Mouse (Mus musculus): ENCODE results near the gene Efcab12. TPM values are rescaled to one million over a fixed set of nuclear protein-coding genes. Genes with fewer than 3 reads are reported as not detected.
"Not testable (repeated sequence)": the region's sequence is repeated elsewhere in the genome, so short reads cannot be mapped to it uniquely, and the experiment has no call there.

The Efcab12 gene
- polyA plus RNA-seq, 1 experiment from 2014 or later = 2.3 TPM

DNA sequence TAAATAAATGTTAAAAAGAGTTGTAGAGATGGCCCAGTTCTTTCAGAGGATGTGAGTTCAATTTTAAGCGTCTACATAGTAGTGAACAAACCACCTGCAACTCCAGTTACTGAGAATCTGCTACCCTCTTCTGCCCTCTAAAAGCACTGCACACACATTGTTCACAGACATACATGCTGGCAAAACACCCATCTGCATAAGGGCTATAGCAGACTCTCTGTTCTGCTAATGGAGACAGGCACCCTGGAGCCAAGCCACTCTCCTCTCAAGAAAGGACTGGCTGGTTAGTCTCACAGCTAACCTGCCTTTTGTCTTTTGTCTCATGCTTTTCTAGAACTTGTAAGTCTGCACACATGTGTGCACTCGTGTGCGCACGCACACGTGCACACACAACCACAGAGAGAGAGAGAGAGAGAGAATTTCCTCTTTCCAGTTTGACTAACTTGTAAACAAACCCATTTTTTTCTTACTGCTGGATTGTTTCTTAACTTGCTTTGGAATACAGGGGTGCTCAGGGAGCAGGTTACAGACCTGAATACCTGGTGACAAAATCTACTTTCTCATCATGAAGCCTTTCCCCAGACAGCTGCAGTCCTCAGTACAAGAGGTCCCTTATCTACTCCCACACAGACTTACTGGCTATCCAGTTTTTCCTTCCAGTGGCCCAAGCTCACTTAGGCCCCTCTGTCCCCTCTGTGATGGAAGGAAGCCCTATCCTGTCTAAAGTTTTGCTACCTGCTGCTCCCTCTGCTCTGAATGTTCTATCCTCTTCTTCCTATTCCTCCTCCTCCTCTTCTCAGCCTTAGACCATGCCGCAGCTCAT, 7.2 kb downstream of the Efcab12 start:
- Histone ChIP-seq H3K36me3 (peaks cover 3% of the 10 kb centered on the region; the same call in 1 of the 2 replicates), H3K9me3 (no peaks in the 10 kb centered on the region), H3K4me3 (no peak overlapping the region), H3K27ac (no peak overlapping the region), H3K4me1 (replicated peaks) (no peaks in the 10 kb centered on the region), H3K27me3 (ENCODE audit: insufficient read depth, poor library complexity, severe bottlenecking) (no peaks in the 10 kb centered on the region)
- 87% methylated on average over 6 of the region's 6 CpGs for WGBS
- no peak for DNase-seq (ENCODE audit: low spot score)

DNA sequence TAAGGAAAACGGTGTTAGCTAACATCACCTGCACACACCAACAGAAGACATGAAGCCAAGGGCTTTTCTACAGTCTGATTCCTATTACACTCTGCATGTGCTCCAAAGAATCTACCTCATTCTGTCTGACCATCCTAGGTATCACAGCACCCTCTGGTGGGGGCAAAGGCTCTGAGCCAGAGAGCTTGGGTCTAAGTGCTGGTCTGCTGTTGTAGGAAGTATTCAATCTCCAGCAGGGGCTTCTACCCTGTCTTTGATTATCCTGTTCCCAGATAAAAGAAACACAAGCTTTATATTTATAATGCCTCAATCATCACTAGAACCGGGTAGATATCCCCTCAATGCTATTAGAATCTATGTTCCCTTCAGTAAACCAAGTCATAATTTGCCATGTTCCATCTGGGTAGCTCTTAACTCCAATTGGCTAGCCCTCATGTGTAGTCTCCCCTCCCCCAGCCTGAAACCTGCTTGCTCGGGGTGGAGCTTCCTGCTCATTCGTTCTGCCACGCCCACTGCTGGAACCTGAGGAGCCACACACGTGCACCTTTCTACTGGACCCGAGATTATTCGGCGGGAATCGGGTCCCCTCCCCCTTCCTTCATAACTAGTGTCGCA, 14.3 kb downstream of the Efcab12 start:
- not testable (repeated sequence) for H3K27me3 ChIP-seq (ENCODE audit: insufficient read depth, poor library complexity, severe bottlenecking); H3K9me3 ChIP-seq; H3K4me1 ChIP-seq (replicated peaks); H3K36me3 ChIP-seq
- 2% methylated on average over 5 of the region's 11 CpGs for WGBS
- H3K27ac ChIP-seq = peak overlapping the region; percentile 73
- peak; percentile 84 for DNase-seq (ENCODE audit: low spot score)
- peak overlapping the region; percentile 37 for H3K4me3 ChIP-seq

DNA sequence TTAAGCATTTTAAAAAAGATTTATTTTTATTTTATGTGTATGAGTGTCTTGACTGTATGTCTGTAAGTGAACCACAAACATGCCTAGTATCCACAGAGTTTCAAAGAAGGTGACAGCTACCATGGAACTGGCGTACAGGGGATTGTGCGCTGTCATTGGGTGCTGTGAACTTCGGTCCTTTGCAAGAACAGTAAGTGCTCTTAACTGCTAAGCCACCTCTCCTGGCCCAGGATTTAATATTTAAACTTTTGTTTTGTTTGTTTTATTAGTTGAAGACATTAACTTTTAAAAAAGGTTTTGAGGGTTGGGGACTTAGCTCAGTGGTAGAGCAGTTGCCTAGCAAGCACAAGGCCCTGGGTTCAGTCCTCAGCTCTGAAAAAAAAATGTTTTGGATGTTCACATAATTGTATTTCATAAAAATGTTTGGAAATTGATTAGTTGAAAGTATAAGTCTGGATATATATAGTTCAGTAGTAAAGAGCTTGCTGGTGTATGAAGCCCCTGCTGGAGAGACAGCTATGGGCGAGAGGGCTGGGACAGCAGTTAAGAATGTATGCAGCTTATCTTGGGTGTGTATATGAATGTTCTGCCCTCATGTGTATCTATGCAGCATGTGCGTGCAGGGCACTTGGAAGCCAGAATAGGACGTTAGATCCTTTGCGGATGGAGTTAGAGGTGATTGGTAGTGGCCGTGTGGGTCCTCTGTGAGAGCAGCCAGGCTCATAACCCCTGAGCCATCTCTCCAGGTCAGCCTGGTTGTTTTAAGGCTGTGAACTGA, 16.8 kb downstream of the Efcab12 start:
- 89% methylated on average over 8 of the region's 8 CpGs for WGBS
- Histone ChIP-seq H3K4me1 (replicated peaks) (peaks cover 8% of the 10 kb centered on the region; the same call in 1 of the 2 replicates), H3K4me3 (no peak overlapping the region), H3K36me3 (no peaks in the 10 kb centered on the region), H3K27me3 (ENCODE audit: insufficient read depth, poor library complexity, severe bottlenecking) (no peaks in the 10 kb centered on the region), H3K9me3 (no peaks in the 10 kb centered on the region), H3K27ac (no peak overlapping the region)
- DNase-seq (ENCODE audit: low spot score) = no peak

- H3K4me1 ChIP-seq (replicated peaks) = peaks cover 7% of the 10 kb centered on the region; the same call in 1 of the 2 replicates
- WGBS = 77% methylated on average over 2 of the region's 2 CpGs
These were observed 20.1 kb downstream of the Efcab12 start for GRCm38 (mm10) chr6:115818129-115818528.

DNA sequence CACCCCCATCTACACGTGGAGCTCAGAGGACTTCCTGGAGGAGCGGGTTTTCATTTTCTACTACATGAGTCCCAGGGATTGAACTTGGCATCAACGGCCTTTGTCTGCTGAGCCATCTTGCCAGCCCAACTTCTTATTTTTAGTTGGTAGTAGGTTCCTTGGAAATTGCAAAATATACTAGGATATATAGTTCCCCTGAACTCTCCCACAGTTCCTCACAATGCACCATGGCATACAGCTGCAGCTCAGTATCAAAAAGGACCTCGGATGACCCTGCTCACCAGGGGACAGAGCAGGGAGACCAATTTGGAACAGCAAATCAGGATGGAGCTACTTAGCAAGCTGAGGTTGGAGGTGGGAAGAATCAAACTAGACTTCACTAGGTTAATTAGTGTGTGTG, 23.2 kb downstream of the Efcab12 start:
- no peaks in the 10 kb centered on the region for H3K9me3 ChIP-seq
- peaks cover 7% of the 10 kb centered on the region; the same call in 1 of the 2 replicates for H3K4me1 ChIP-seq (replicated peaks)
- WGBS = 80% methylated on average over 4 of the region's 4 CpGs
- H3K27ac ChIP-seq = no peak overlapping the region
- DNase-seq (ENCODE audit: low spot score) = no peak
- no peaks in the 10 kb centered on the region for H3K27me3 ChIP-seq (ENCODE audit: insufficient read depth, poor library complexity, severe bottlenecking)
- H3K4me3 ChIP-seq = no peak overlapping the region
- H3K36me3 ChIP-seq = no peaks in the 10 kb centered on the region

More at GRCm38 (mm10) chr6:115818129-115818528, 20.1 kb downstream of the Efcab12 start:
- H3K27ac ChIP-seq = no peak overlapping the region
- DNase-seq (ENCODE audit: low spot score) = no peak
- no peak overlapping the region for H3K4me3 ChIP-seq
- no peaks in the 10 kb centered on the region for H3K27me3 ChIP-seq (ENCODE audit: insufficient read depth, poor library complexity, severe bottlenecking)
- no peaks in the 10 kb centered on the region for H3K36me3 ChIP-seq
- H3K9me3 ChIP-seq = no peaks in the 10 kb centered on the region

DNA sequence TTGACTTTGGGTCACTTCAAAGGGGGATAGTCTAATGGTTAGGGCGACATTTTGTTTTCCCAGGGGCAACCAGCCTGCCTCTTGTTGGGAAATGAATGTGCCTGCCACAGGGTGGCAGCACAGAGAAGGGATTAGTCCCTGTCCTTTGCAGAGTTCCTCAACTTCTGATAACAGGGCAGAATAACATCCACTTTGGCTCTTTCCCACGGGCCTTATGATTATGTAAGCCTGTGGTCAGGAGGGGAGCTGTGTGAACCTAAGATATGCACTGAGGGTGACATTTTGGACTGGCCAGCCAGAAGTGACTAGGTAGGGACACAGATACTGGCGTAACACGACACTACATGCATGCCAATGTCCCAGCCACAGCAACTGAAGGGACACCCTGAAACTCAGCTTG, 24.1 kb downstream of the Efcab12 start:
- H3K27ac ChIP-seq = no peak overlapping the region; the same call in 1 of the 2 replicates

GRCm38 (mm10) chr6:115811606-115812005, 26.6 kb downstream of the Efcab12 start:
- Histone ChIP-seq H3K27ac (no peak overlapping the region), H3K27me3 (ENCODE audit: insufficient read depth, poor library complexity, severe bottlenecking) (no peaks in the 10 kb centered on the region), H3K36me3 (peaks cover 12% of the 10 kb centered on the region), H3K4me1 (replicated peaks) (peaks cover 18% of the 10 kb centered on the region), H3K9me3 (no peaks in the 10 kb centered on the region), H3K4me3 (no peak overlapping the region)
- WGBS = 78% methylated on average over 8 of the region's 8 CpGs
- DNase-seq (ENCODE audit: low spot score) = no peak

More for the DNA sequence above, 24.1 kb downstream of the Efcab12 start:
- Histone ChIP-seq H3K4me1 (replicated peaks) (peaks cover 7% of the 10 kb centered on the region; the same call in 1 of the 2 replicates), H3K4me3 (no peak overlapping the region), H3K27me3 (ENCODE audit: insufficient read depth, poor library complexity, severe bottlenecking) (no peaks in the 10 kb centered on the region), H3K36me3 (no peaks in the 10 kb centered on the region), H3K9me3 (no peaks in the 10 kb centered on the region)
- peak; percentile 59 for DNase-seq (ENCODE audit: low spot score)
- WGBS = 32% methylated on average over 4 of the region's 4 CpGs

GRCm38 (mm10) chr6:115808488-115809231, 29.6 kb downstream of the Efcab12 start, which contains the start of gene Rpl32:
Rpl32 (minus strand) TSS chr6:115808747.
- Histone ChIP-seq H3K27ac (peak within 1 kb of the TSS; percentile 100), H3K4me1 (replicated peaks) (peaks cover 19% of the 10 kb centered on the region), H3K4me3 (peak within 1 kb of the TSS; percentile 86), H3K27me3 (ENCODE audit: insufficient read depth, poor library complexity, severe bottlenecking) (no peaks in the 10 kb centered on the region), H3K9me3 (no peaks in the 10 kb centered on the region), H3K36me3 (peaks cover 41% of the 10 kb centered on the region)
- DNase-seq (ENCODE audit: low spot score) = peak; percentile 85
- WGBS = under 1% methylated on average over 47 of the region's 47 CpGs

- WGBS = 1% methylated on average over 22 of the region's 22 CpGs
- H3K4me3 ChIP-seq = peak overlapping the region; percentile 86
- peak overlapping the region; percentile 100 for H3K27ac ChIP-seq
- peaks cover 46% of the 10 kb centered on the region for H3K36me3 ChIP-seq
- no peak for DNase-seq (ENCODE audit: low spot score)
- no peaks in the 10 kb centered on the region for H3K9me3 ChIP-seq
- peaks cover 19% of the 10 kb centered on the region for H3K4me1 ChIP-seq (replicated peaks)
- H3K27me3 ChIP-seq (ENCODE audit: insufficient read depth, poor library complexity, severe bottlenecking) = no peaks in the 10 kb centered on the region
These were observed 30.1 kb downstream of the Efcab12 start for GRCm38 (mm10) chr6:115808196-115808487.

GRCm38 (mm10) chr6:115807464-115808195, 30.6 kb downstream of the Efcab12 start:
- H3K27me3 ChIP-seq (ENCODE audit: insufficient read depth, poor library complexity, severe bottlenecking) = no peaks in the 10 kb centered on the region
- H3K4me3 ChIP-seq = peak overlapping the region; percentile 86
- no peaks in the 10 kb centered on the region for H3K9me3 ChIP-seq
- H3K4me1 ChIP-seq (replicated peaks) = peaks cover 19% of the 10 kb centered on the region
- H3K36me3 ChIP-seq = peaks cover 51% of the 10 kb centered on the region
- H3K27ac ChIP-seq = peak overlapping the region; percentile 100
- WGBS = 4% methylated on average over 15 of the region's 15 CpGs
- no peak for DNase-seq (ENCODE audit: low spot score)

- no peak overlapping the region for H3K27ac ChIP-seq
- H3K27me3 ChIP-seq (ENCODE audit: insufficient read depth, poor library complexity, severe bottlenecking) = no peaks in the 10 kb centered on the region
- H3K4me1 ChIP-seq (replicated peaks) = peaks cover 19% of the 10 kb centered on the region
- H3K36me3 ChIP-seq = peaks cover 81% of the 10 kb centered on the region
- no peaks in the 10 kb centered on the region for H3K9me3 ChIP-seq
- no peak for DNase-seq (ENCODE audit: low spot score)
- no peak overlapping the region for H3K4me3 ChIP-seq
- WGBS = 76% methylated on average over 10 of the region's 10 CpGs
These were observed 33.6 kb downstream of the Efcab12 start for GRCm38 (mm10) chr6:115804432-115805192.

All from hindbrain, embryonic 10.5 days (tissue).